Mouse (Mus musculus) urinary bladder, adult 2 months (tissue): ENCODE results near the gene Acat2. TPM values are rescaled to one million over a fixed set of nuclear protein-coding genes. Genes with fewer than 3 reads are reported as not detected.
"Not testable (repeated sequence)": the region's sequence is repeated elsewhere in the genome, so short reads cannot be mapped to it uniquely, and the experiment has no call there.

Experiments used
- DNase-seq: peaks from one replicate; pipeline ENCODE4 v3.0.0; 2022; ENCODE audit warnings: low spot score
- polyA plus RNA-seq: library from polyadenylated mRNA; depleted of rRNA; stranded (reverse); fragments of >200 nt; gene quantifications from 2 replicates; pipeline ENCODE4 v1.2.3, GENCODE M21; 2012; rRNA removed

The Acat2 gene
- polyA plus RNA-seq, 1 experiment = 24.7 TPM

DNA sequence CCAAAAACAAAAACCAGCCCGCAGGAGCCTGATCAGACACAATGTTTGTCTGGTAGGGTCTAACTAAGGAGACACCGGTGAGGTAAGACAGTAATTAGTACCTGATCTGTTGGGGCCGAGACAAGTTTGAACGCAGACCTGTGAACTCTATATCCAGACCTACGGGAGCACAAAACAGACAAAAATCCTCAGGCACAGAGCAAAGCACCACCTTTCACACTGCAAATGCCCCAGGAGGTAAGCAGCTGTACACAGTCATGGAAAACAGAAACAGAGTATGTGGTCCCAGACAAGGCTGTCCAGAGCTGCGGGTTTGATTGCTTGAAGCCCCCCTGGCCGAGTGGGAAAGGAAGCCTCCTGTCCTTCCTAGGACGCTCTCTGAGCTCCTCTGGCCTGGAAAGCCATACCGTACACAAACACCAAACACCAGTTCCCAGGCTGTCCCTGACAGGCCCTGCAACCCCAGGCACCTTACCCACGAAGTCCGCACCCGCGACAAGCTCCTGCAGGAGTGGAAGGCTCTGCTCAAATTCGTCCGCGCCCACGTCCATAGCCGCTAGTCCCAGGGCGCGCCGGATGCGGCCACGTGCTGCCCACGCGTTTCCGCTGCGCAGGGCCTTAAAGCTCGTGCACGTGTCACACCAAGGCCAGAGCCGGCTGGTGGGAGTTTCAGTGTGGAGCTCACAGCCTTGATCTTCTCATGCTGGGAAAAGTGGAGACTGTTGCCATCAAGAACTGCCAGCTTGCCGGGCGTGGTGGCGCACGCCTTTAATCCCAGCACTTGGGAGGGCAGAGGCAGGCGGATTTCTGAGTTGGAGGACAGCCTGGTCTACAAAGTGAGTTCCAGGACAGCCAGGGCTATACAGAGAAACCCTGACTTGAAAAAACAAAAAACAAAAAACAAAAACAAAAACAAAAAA lies 50.9 kb downstream of the Acat2 start, which contains the start of gene Pnldc1:
Pnldc1 (minus strand) TSS at position 870 of the 920 bp plus-strand sequence.
- no peak for DNase-seq

GRCm38 (mm10) chr17:12906436-12906835 lies 54.1 kb downstream of the Acat2 start:
- no peak for DNase-seq

DNA sequence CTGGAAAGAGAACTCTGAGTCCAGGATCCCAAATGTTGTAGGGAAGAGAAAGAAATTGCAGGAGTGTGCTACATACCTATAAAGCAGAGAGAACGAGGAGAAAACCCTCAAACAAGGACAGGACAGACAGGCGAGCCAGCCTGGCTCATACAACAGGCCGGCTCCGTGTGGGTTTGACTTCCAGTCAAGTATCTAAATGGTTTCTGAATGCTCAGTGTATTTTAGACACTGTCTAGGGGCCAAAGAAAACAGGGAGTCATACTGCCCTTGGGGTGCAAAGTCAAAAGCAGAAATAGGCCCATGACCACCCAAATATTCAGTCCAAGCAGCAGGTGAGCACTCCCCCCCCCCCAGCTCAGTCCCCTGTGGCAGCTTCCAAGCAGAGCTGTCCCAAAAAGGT lies 54.7 kb downstream of the Acat2 start:
- DNase-seq = no peak

DNA sequence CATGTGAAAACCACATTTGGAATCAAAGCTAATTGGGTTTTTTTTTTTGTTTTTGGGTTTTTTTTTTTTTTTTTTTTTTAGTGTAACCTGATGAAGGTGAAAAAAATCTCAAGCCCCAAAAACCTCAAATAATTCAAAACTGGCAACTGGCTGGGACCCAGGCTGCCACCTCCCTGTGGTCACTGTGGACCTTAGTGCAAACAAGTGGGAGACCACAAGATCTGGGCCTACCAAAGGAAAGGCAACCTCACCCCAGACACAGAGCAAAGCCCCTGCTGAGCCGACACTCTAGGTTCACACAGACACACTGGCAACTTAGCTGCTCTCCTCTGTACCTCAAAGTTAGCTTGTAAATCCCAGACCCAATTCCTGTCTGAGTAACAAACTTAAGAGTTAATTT lies 56.2 kb downstream of the Acat2 start:
- DNase-seq = no peak

- no peak for DNase-seq
These were observed 56.9 kb downstream of the Acat2 start for GRCm38 (mm10) chr17:12903372-12904333.

DNA sequence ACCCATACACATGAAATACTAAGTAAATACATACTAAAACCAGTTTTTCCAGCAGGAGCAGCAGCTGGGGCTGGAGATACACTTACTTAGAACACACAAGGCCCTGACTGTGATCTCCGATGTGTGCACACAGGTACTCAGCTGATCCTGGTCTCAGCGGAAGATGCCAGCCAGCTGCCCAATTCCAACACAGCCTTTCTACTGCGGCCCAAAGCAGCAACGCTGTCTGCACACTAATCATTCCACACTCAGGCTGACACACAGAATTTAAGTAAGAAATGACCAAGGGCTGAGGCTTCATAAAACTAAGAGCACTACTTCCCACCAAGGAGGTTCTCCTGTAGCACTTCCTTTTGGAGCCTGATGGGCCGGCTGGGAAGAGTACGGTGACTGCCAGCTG lies 58.3 kb downstream of the Acat2 start:
- no peak for DNase-seq

GRCm38 (mm10) chr17:12898607-12899006 lies 61.9 kb downstream of the Acat2 start:
- not testable (repeated sequence) for DNase-seq

GRCm38 (mm10) chr17:12897674-12898073 lies 62.9 kb downstream of the Acat2 start:
- no peak for DNase-seq

Other genes starting within 250 kb of the Acat2 start
- 35.4 and 51.7 TPM in 2 replicates for gene Igf2r, start 191.1 kb downstream of the Acat2 start, polyA plus RNA-seq
- gene Mas1, start 92.6 kb downstream of the Acat2 start, polyA plus RNA-seq = 0.33 and 0.38 TPM in 2 replicates
- gene Mrgprh, start 84.7 kb downstream of the Acat2 start, polyA plus RNA-seq = 0.30 and 0.41 TPM in 2 replicates
- 0.60 and 1.3 TPM in 2 replicates for gene Pnldc1, start 50.5 kb downstream of the Acat2 start, polyA plus RNA-seq
- 152 and 176 TPM in 2 replicates for gene Tcp1, start 45.0 kb downstream of the Acat2 start, polyA plus RNA-seq
- gene Mrpl18, start 44.4 kb downstream of the Acat2 start, polyA plus RNA-seq = 57.0 and 59.1 TPM in 2 replicates
- 0.37 and 0.41 TPM in 2 replicates for gene Acat3, start 20.1 kb downstream of the Acat2 start, polyA plus RNA-seq
- 48.5 and 53.5 TPM in 2 replicates for gene Wtap, start 33.4 kb upstream of the Acat2 start, polyA plus RNA-seq
- 172 and 204 TPM in 2 replicates for gene Sod2, start 46.1 kb upstream of the Acat2 start, polyA plus RNA-seq
- not detected in 2 replicates for gene Gpr31b, start 91.5 kb upstream of the Acat2 start, polyA plus RNA-seq
- 0.56 and 0.65 TPM in 2 replicates for gene Tcp10b, start 100.4 kb upstream of the Acat2 start, polyA plus RNA-seq
- gene Unc93a, start 171.1 kb upstream of the Acat2 start, polyA plus RNA-seq = not detected in 2 replicates